ENCODE assay signal across 7 mouse cellular contexts in genomic region chr1:126492206-126493071, GRCm38 (mm10).
DNase-seq lines count a peak whose midpoint lies in the region; ATAC-seq and TF ChIP-seq lines count a peak whose summit lies in the region.

No protein-coding gene starts in this region.

- peaks cover 13% of the 10 kb centered on the region for H3K4me1 ChIP-seq in limb, embryonic 14.5 days (ENCODE audit: control insufficient read depth, insufficient read depth, low read length)

- intact Hi-C loops in heart, postnatal 10 days (cut with DNase I) = loop anchor here (5.0 kb wide), 1 partner anchor 440 kb away; no protein-coding TSS in a partner anchor

- H3K27ac ChIP-seq in limb, embryonic 14.5 days (replicated peaks; ENCODE audit: low read depth, low read length) = no peak overlapping the region

- 4% methylated on average over 35 of the region's 35 CpGs for WGBS in limb, embryonic 14.5 days

- TF ChIP-seq POLR2A in limb, embryonic 14.5 days (IDR thresholded peaks at IDR 0.05; ENCODE audit: borderline replicate concordance, extremely low read depth, insufficient read depth, insufficient read length) = no peak

- no peaks in the 10 kb centered on the region for H3K36me3 ChIP-seq in limb, embryonic 14.5 days (ENCODE audit: control insufficient read depth, insufficient read depth, low read length)

- peak overlapping the region; percentile 64 for H3K9ac ChIP-seq in limb, embryonic 14.5 days (ENCODE audit: low read depth, low read length, severe bottlenecking)

- peak; percentile 62 for ATAC-seq in limb, embryonic 14.5 days (ENCODE audit: low FRiP score, low read depth)

- H3K27me3 ChIP-seq in limb, embryonic 14.5 days (ENCODE audit: control insufficient read depth, insufficient read depth, low read length) = no peaks in the 10 kb centered on the region

- no peaks in the 10 kb centered on the region for H3K9me3 ChIP-seq in limb, embryonic 14.5 days (ENCODE audit: control insufficient read depth, low read length)

- H3K4me2 ChIP-seq in limb, embryonic 14.5 days (replicated peaks; ENCODE audit: low read depth, low read length, severe bottlenecking) = peak overlapping the region; percentile 95

- peak; percentile 29 for DNase-seq in right cerebral cortex, postnatal 25 days
- no peak for DNase-seq in right cerebral cortex, adult 2 months (ENCODE audit: low spot score in 2 of 2)
- DNase-seq in embryo, embryonic 9.5 days (ENCODE audit: extremely low spot score) = peak; percentile 52
- DNase-seq in heart, postnatal 10 days = peak; percentile 45 to 59
- no peak for DNase-seq in limb, embryonic 14.5 days (ENCODE audit: low spot score)
- DNase-seq in neural tube, embryonic 10.5 days (ENCODE audit: extremely low spot score, low spot score) = peak; percentile 57
- no peak for DNase-seq in left cerebral cortex, adult 11 months (ENCODE audit: low spot score)

- peak overlapping the region; percentile 48 for H3K4me3 ChIP-seq in limb, embryonic 14.5 days (replicated peaks; ENCODE audit: low read length)

Comparison
In these comparisons a context has a peak if more than half of its experiments do, and no peak if none do; other contexts are left out.
1. DNase-seq: peak in right cerebral cortex, postnatal 25 days (single experiment), embryo, embryonic 9.5 days (single experiment), heart, postnatal 10 days (2 of 2) and neural tube, embryonic 10.5 days (single experiment); none in right cerebral cortex, adult 2 months (0 of 2), limb, embryonic 14.5 days (single experiment) and left cerebral cortex, adult 11 months (single experiment).